Mouse (Mus musculus) heart, postnatal 0 days (tissue): Measurements from ENCODE around the gene Haus8. TPM values are rescaled to one million over a fixed set of nuclear protein-coding genes. Genes with fewer than 3 reads are reported as not detected.
"Not testable (repeated sequence)": the region's sequence is repeated elsewhere in the genome, so short reads cannot be mapped to it uniquely, and the experiment has no call there.

Experiments
- ATAC-seq: fragments of 200-750 bp; cut with Nextera tagmentation; 2 replicates; pipeline ENCODE4 v1.8.0; 2017; ENCODE audit warnings: low read depth, moderate number of reproducible peaks, moderate library complexity; ENCODE audit not compliant: insufficient read depth
- DNase-seq: peaks from one replicate; pipeline ENCODE4 v3.0.0-alpha.2; 2016; ENCODE audit warnings: low spot score
- H3K27ac ChIP-seq: fragments of 300-500 bp; sonication (generic); 2 replicates; pipeline ENCODE4 v1.5.1; 2014; ENCODE audit warnings: low read depth, mild to moderate bottlenecking
- H3K27me3 ChIP-seq: fragments of 300-500 bp; sonication (generic); 2 replicates; pipeline ENCODE4 v1.6.1; 2014; ENCODE audit warnings: low read length, mixed read lengths; ENCODE audit not compliant: control insufficient read depth, insufficient read depth
- H3K36me3 ChIP-seq: fragments of 300-500 bp; sonication (generic); replicated peaks from 2 replicates; pipeline ENCODE4 v1.6.1; 2014; ENCODE audit warnings: low read length, mixed read lengths; ENCODE audit not compliant: control insufficient read depth, insufficient read depth
- H3K4me1 ChIP-seq: fragments of 300-500 bp; sonication (generic); 2 replicates; pipeline ENCODE4 v1.6.1; 2014; ENCODE audit warnings: antibody characterized with exemption; ENCODE audit not compliant: control insufficient read depth, insufficient read depth
- H3K4me2 ChIP-seq: fragments of 300-500 bp; sonication (generic); 2 replicates; pipeline ENCODE4 v1.6.1; 2014; ENCODE audit warnings: low read depth, mild to moderate bottlenecking, low read length, moderate library complexity
- H3K4me3 ChIP-seq: fragments of 300-500 bp; sonication (generic); 2 replicates; pipeline ENCODE4 v1.5.1; 2014; ENCODE audit warnings: low read depth, low read length
- H3K9ac ChIP-seq: fragments of 300-500 bp; sonication (generic); replicated peaks from 2 replicates; pipeline ENCODE4 v1.6.1; 2014; ENCODE audit warnings: low read depth, low read length, mixed read lengths
- H3K9me3 ChIP-seq: fragments of 300-500 bp; sonication (generic); replicated peaks from 2 replicates; pipeline ENCODE4 v1.6.1; 2016; ENCODE audit warnings: low read length; ENCODE audit not compliant: control insufficient read depth
- CTCF ChIP-seq: IDR thresholded peaks from 2 replicates; pipeline ENCODE4 v1.5.1; 2016; ENCODE audit warnings: antibody characterized with exemption, control low read depth, low read depth
- EP300 ChIP-seq: IDR thresholded peaks from 2 replicates; pipeline ENCODE4 v1.6.1; 2016; ENCODE audit warnings: antibody characterized with exemption, low read depth
- WGBS: fragments of 180-500 bp; shearing (Covaris S2); extraction: QIAGEN DNeasy Blood & Tissue Kit; methylation state at CpG from one replicate; pipeline ENCODE4 v1.1.7; 2014; 5-methylcytosine and 5-hydroxymethylcytosine counted together
- polyA plus RNA-seq: library from polyadenylated mRNA; unstranded; fragments of >200 nt; fragmentation: Nextera tagmentation; extraction: Ambion mirVana; gene quantifications from 2 replicates; pipeline ENCODE4 v1.2.1, GENCODE M21; 2015
- total RNA-seq: library from RNA; depleted of rRNA; stranded (reverse); fragments of >200 nt; gene quantifications from 2 replicates; pipeline ENCODE4 v1.2.3, GENCODE M21; 2014; ENCODE audit warnings: low replicate concordance; rRNA removed

The Haus8 gene
- total RNA-seq (50.6 and 53.9 TPM in 2 replicates), polyA plus RNA-seq (58.3 and 64.3 TPM in 2 replicates)

GRCm38 (mm10) chr8:71272286-71273150, at the start of gene Haus8, which contains the start of gene Myo9b:
TSS of gene Haus8 (minus strand) at chr8:71272934.
TSS of gene Myo9b (plus strand) at chr8:71272714.
- no peak for TF ChIP-seq EP300
- peak; percentile 70 for TF ChIP-seq CTCF
- Histone ChIP-seq H3K4me3 (peak within 1 kb of the TSS; percentile 80), H3K27me3 (no peaks in the 10 kb centered on the region), H3K4me1 (peaks cover 20% of the 10 kb centered on the region), H3K27ac (peak within 1 kb of the TSS; percentile 90), H3K9me3 (no peaks in the 10 kb centered on the region), H3K36me3 (0 out of 2 replicates have a peak, but pooled peaks cover 6% of the 10 kb centered on the region), H3K4me2 (peak within 1 kb of the TSS; percentile 95), H3K9ac (peak within 1 kb of the TSS; percentile 71)
- DNase-seq (peak; percentile 99), ATAC-seq (peak; percentile 97)
- WGBS, result under 1% methylated on average over 84 of the region's 84 CpGs

GRCm38 (mm10) chr8:71319760-71320159, 47.0 kb upstream of the Haus8 start:
- not testable (repeated sequence) for H3K9ac ChIP-seq, H3K27me3 ChIP-seq, H3K4me2 ChIP-seq, DNase-seq, H3K4me3 ChIP-seq, H3K27ac ChIP-seq, ATAC-seq, H3K9me3 ChIP-seq
- H3K4me1 ChIP-seq, result peaks cover 11% of the 10 kb centered on the region
- H3K36me3 ChIP-seq, result peaks cover 43% of the 10 kb centered on the region
- WGBS, result 68% methylated on average over 2 of the region's 2 CpGs

GRCm38 (mm10) chr8:71318610-71319009, 45.9 kb upstream of the Haus8 start:
- 75% methylated on average over 5 of the region's 5 CpGs for WGBS
- not testable (repeated sequence) for H3K4me2 ChIP-seq
- peaks cover 17% of the 10 kb centered on the region for H3K4me1 ChIP-seq

GRCm38 (mm10) chr8:71316486-71317031, 43.8 kb upstream of the Haus8 start:
- H3K4me1 ChIP-seq, result peaks cover 34% of the 10 kb centered on the region
- ATAC-seq (peak; percentile 42), DNase-seq (peak; percentile 60)
- H3K9ac ChIP-seq, result no peak overlapping the region
- no peaks in the 10 kb centered on the region for H3K9me3 ChIP-seq
- H3K4me2 ChIP-seq, result no peak overlapping the region
- no peak overlapping the region for H3K4me3 ChIP-seq
- peaks cover 15% of the 10 kb centered on the region for H3K36me3 ChIP-seq
- H3K27ac ChIP-seq, result peak overlapping the region; percentile 78
- TF ChIP-seq EP300 (no peak; the same call in 1 of the 2 replicates), CTCF (no peak)
- H3K27me3 ChIP-seq, result no peaks in the 10 kb centered on the region

More at GRCm38 (mm10) chr8:71318610-71319009, 45.9 kb upstream of the Haus8 start:
- H3K27ac ChIP-seq, H3K27me3 ChIP-seq, DNase-seq, H3K4me3 ChIP-seq, H3K9me3 ChIP-seq, ATAC-seq, H3K9ac ChIP-seq: not testable (repeated sequence)
- peaks cover 34% of the 10 kb centered on the region for H3K36me3 ChIP-seq

GRCm38 (mm10) chr8:71315972-71316371, 43.2 kb upstream of the Haus8 start:
- no peak overlapping the region for H3K9ac ChIP-seq
- no peak overlapping the region for H3K4me3 ChIP-seq
- ATAC-seq, result peak; percentile 47
- peaks cover 10% of the 10 kb centered on the region for H3K36me3 ChIP-seq
- H3K27ac ChIP-seq, result peak overlapping the region; percentile 78
- peak; percentile 49 for DNase-seq
- H3K27me3 ChIP-seq, result no peaks in the 10 kb centered on the region
- H3K4me1 ChIP-seq, result peaks cover 39% of the 10 kb centered on the region
- WGBS, result 40% methylated on average over 5 of the region's 5 CpGs
- H3K4me2 ChIP-seq, result no peak overlapping the region
- H3K9me3 ChIP-seq, result no peaks in the 10 kb centered on the region
- no peak for TF ChIP-seq CTCF
- TF ChIP-seq EP300, result 0 out of 2 replicates have a peak, but pooled peaks have one; percentile 15
